Mouse (Mus musculus) bone marrow, adult 2 months (tissue): ENCODE results near the gene Scai. TPM values are rescaled to one million over a fixed set of nuclear protein-coding genes. Genes with fewer than 3 reads are reported as not detected.
"Not testable (repeated sequence)": the region's sequence is repeated elsewhere in the genome, so short reads cannot be mapped to it uniquely, and the experiment has no call there.

Experiments
- H3K27ac ChIP-seq: fragments of 200-500 bp; 2 replicates; pipeline ENCODE4 v1.5.1; 2012; ENCODE audit warnings: low read depth, mild to moderate bottlenecking, control low read depth, inconsistent platforms, low read length; ENCODE audit not compliant: control insufficient read depth, poor library complexity, insufficient read depth
- H3K4me1 ChIP-seq: fragments of 200-500 bp; 2 replicates; pipeline ENCODE4 v1.6.1; 2011; ENCODE audit warnings: low read length; ENCODE audit not compliant: control insufficient read depth, insufficient read depth
- H3K4me3 ChIP-seq: fragments of 200-500 bp; replicated peaks from 2 replicates; pipeline ENCODE3; 2011; ENCODE audit warnings: mild to moderate bottlenecking, low read depth, low read length, control low read depth; ENCODE audit not compliant: control insufficient read depth
- CTCF ChIP-seq: fragments of 200-500 bp; IDR thresholded peaks from 2 replicates; pipeline ENCODE4 v1.5.1; 2011; ENCODE audit warnings: low read length, control low read depth; ENCODE audit not compliant: control insufficient read depth, insufficient read depth
- POLR2A ChIP-seq: fragments of 200-500 bp; IDR thresholded peaks from 2 replicates; pipeline ENCODE4 v1.6.1; 2011; ENCODE audit warnings: low read depth, mild to moderate bottlenecking, control low read depth, low read length, borderline replicate concordance; ENCODE audit not compliant: control insufficient read depth
- WGBS: fragments of 180-500 bp; shearing (Covaris S2); methylation state at CpG from one replicate; pipeline ENCODE4 v1.1.7; 2018; 5-methylcytosine and 5-hydroxymethylcytosine counted together
- polyA plus RNA-seq: library from polyadenylated mRNA; stranded (reverse); fragments of >200 nt; gene quantifications from 2 replicates; pipeline ENCODE4 v1.2.4, GENCODE M21; 2011; ENCODE audit warnings: low replicate concordance; ENCODE audit not compliant: missing spikeins, insufficient read depth, insufficient read length

The Scai gene
- polyA plus RNA-seq = 5.9 and 7.1 TPM in 2 replicates

DNA sequence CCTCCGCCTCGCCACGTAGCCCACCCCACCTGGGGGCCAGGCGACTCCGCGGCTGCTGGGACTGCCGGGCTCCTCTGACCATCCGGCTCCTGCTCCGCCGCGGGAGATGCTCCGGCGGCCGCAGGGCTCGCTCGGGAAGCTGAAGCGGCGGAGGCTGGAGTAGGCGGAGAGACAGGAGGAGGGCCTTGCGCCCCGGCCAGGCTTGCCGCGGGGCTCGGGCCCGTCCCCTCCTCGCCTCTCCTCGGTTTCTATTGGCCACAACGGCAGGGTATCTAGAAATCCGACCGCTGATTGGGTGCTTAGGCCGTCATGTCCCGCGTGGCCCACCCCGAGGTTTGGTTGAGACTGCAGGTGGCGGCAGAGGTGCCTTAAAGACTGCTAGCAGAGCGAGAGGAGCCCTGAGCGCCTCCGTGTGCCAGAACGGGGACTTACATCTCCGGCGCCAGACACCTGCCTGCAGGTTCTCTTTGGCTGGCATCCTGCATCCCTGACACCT is at the start of gene Scai:
Scai (minus strand) TSS at position 174 of the 496 bp plus-strand sequence.
- under 1% methylated on average over 38 of the region's 41 CpGs for WGBS
- TF ChIP-seq POLR2A (peak; percentile 45; the same call in 1 of the 2 replicates), CTCF (peak; percentile 82)
- H3K4me1 ChIP-seq = no peaks in the 10 kb centered on the region
- H3K4me3 ChIP-seq = peak within 1 kb of the TSS; percentile 84
- peak within 1 kb of the TSS; percentile 54; the same call in 1 of the 2 replicates for H3K27ac ChIP-seq

- H3K4me3 ChIP-seq = no peak overlapping the region
- no peak for TF ChIP-seq POLR2A
- no peak for TF ChIP-seq CTCF
- no peak overlapping the region for H3K27ac ChIP-seq
- 60% methylated on average over 3 of the region's 3 CpGs for WGBS
- H3K4me1 ChIP-seq = peaks cover 1% of the 10 kb centered on the region
These were observed 36.2 kb upstream of the Scai start for GRCm38 (mm10) chr2:39226731-39227130.

- peak within 1 kb of the TSS; percentile 90 for H3K4me3 ChIP-seq
- peaks cover 1% of the 10 kb centered on the region for H3K4me1 ChIP-seq
- WGBS = under 1% methylated on average over 56 of the region's 56 CpGs
- no peak for TF ChIP-seq CTCF
- peak; percentile 93; the same call in 1 of the 2 replicates for TF ChIP-seq POLR2A
- H3K27ac ChIP-seq = peak within 1 kb of the TSS; percentile 98
These were observed 35.6 kb upstream of the Scai start, which contains the start of gene Ppp6c for GRCm38 (mm10) chr2:39226019-39226640. Gene Ppp6c, minus strand, starts transcription at chr2:39226451.

DNA sequence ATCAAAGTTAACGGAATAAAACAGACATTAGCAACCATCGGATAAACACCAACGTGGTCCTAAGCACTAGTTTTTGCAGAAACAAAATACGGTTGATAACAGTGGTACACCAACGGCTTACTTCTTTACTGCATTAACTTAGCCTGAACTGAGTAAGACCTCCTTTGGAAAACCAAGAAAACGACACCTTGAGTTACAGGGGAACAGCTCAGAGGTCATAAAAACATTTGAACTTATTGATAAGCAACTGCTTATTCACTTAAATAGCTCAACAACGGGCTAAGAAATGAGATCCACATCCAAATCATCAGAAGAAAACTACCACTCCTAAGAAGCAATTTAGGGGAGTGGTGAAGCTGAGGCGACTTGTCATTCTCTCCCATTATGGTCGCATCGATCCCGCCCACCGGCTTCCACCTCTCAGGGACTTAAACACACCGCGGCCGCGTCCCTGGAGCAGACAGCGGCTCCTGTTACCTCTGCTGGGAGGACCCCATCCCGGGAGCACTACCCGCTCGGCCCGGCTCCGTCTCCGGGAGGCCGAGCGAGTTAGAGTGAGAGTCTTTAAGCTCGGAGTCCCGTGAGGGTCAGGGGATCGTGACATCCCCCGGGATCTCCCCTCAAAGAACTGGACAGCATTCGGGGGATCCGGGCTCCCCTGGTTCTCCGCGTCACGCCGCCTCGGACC is 34.9 kb upstream of the Scai start:
- not testable (repeated sequence) for H3K4me1 ChIP-seq
- Histone ChIP-seq H3K4me3 (peak overlapping the region; percentile 90), H3K27ac (peak overlapping the region; percentile 98)
- WGBS = 1% methylated on average over 36 of the region's 36 CpGs

DNA sequence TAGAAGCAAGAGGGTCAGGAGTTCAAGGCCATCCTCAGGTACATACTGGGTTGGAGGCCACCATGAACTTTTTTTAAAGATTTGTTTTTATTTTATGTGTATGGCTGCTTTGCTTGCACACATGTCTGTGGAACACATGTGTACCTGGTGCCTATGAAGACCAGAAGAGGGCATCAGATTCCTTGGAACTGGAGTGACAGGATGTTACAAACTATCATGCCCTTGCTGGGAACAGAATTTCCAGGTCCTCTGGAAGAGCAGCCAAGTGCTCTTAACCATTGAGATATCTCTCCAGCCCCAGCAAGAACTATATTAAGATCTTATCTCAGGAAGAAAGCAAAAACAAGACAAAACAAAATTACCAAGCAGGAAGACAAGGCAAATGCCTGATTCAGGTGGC is 34.1 kb upstream of the Scai start:
- peaks cover 1% of the 10 kb centered on the region for H3K4me1 ChIP-seq
- no peak overlapping the region for H3K4me3 ChIP-seq
- no peak overlapping the region for H3K27ac ChIP-seq
- TF ChIP-seq CTCF (no peak), POLR2A (no peak)

DNA sequence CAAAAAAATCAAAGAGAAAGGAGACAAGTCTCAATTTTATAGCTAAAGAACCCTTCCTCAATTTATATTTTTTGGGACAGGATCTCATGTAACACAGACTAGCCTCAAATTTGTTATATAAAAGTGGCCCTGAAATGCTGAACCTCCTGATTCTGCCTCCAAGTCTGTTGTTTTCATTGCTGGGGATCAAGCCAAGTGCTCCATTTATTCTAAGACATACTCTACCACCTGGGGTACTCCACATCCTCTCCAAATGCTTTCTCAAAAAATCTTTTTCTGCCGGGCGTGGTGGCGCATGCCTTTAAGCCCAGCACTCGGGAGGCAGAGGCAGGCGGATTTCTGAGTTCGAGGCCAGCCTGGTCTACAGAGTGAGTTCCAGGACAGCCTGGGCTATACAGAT is 29.5 kb upstream of the Scai start:
- Histone ChIP-seq H3K27ac (no peak overlapping the region), H3K4me3 (no peak overlapping the region), H3K4me1 (peaks cover 1% of the 10 kb centered on the region)
- TF ChIP-seq CTCF (no peak), POLR2A (no peak)
- WGBS = 90% methylated on average over 6 of the region's 6 CpGs

- WGBS = 90% methylated on average over 3 of the region's 3 CpGs
- TF ChIP-seq POLR2A (no peak), CTCF (no peak)
- Histone ChIP-seq H3K27ac (no peak overlapping the region), H3K4me1 (peaks cover 1% of the 10 kb centered on the region), H3K4me3 (no peak overlapping the region)
These were observed 28.5 kb upstream of the Scai start for GRCm38 (mm10) chr2:39219034-39219433.

GRCm38 (mm10) chr2:39217150-39217549 is 26.6 kb upstream of the Scai start:
- Histone ChIP-seq H3K27ac (no peak overlapping the region), H3K4me3 (no peak overlapping the region), H3K4me1 (no peaks in the 10 kb centered on the region)
- WGBS = 76% methylated on average over 4 of the region's 4 CpGs
- TF ChIP-seq CTCF (no peak), POLR2A (no peak)

DNA sequence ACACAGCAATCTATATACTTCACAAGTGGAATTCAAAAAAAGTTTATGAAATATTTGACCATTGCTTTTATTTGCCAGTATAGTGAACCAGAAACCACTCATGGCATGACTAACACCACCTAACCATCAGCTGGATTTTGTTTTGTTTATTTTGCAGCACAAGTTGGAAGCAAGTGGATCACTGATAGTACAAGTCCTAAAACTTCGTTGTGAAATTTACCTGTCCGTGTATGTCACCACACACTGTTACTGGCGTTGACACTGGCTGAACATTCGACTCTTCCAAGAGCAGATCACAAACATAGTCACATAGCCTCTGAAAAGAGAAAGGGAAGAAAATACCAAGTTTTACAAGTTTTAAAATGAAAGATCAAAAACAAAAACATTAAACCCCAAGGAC is 20.2 kb upstream of the Scai start:
- TF ChIP-seq POLR2A (no peak), CTCF (no peak)
- WGBS = 87% methylated on average over 4 of the region's 4 CpGs
- H3K4me3 ChIP-seq = no peak overlapping the region
- no peaks in the 10 kb centered on the region for H3K4me1 ChIP-seq
- H3K27ac ChIP-seq = no peak overlapping the region
